Comparison of ENCODE assay signal across 7 mouse cellular contexts in genomic region chr8:71366771-71367528, GRCm38 (mm10). TPM values are rescaled to one million over a fixed set of nuclear protein-coding genes. Genes with fewer than 3 reads are reported as not detected.
A peak's percentile ranks its signal among the peaks of the same experiment; 100 is the strongest.
DNase-seq lines count a peak whose midpoint lies in the region; ATAC-seq lines count a peak whose summit lies in the region.

Gene Use1 (plus strand): TSS chr8:71366848.

- no peaks in the 10 kb centered on the region for H3K9me3 ChIP-seq in embryonic facial prominence, embryonic 10.5 days
- no peaks in the 10 kb centered on the region for H3K9me3 ChIP-seq in limb, embryonic 10.5 days (replicated peaks)
- H3K9me3 ChIP-seq in midbrain, embryonic 13.5 days, result no peaks in the 10 kb centered on the region

- H3K4me1 ChIP-seq in embryonic facial prominence, embryonic 10.5 days, result peaks cover 26% of the 10 kb centered on the region
- H3K4me1 ChIP-seq in limb, embryonic 10.5 days, result peaks cover 30% of the 10 kb centered on the region
- peaks cover 26% of the 10 kb centered on the region for H3K4me1 ChIP-seq in midbrain, embryonic 13.5 days (replicated peaks)

- H3K27me3 ChIP-seq in embryonic facial prominence, embryonic 10.5 days (replicated peaks; ENCODE audit: low read depth, poor library complexity, severe bottlenecking), result no peaks in the 10 kb centered on the region
- H3K27me3 ChIP-seq in limb, embryonic 10.5 days (ENCODE audit: low read depth, poor library complexity, severe bottlenecking), result no peaks in the 10 kb centered on the region
- H3K27me3 ChIP-seq in midbrain, embryonic 13.5 days, result no peaks in the 10 kb centered on the region

- peak; percentile 55 for ATAC-seq in granulocyte monocyte progenitor cell, adult 5-6 weeks (replicated peaks; ENCODE audit: poor library complexity, severe bottlenecking)
- peak; percentile 79 for ATAC-seq in midbrain, embryonic 13.5 days

- WGBS in embryonic facial prominence, embryonic 10.5 days, result under 1% methylated on average over 56 of the region's 56 CpGs
- WGBS in limb, embryonic 10.5 days, result under 1% methylated on average over 56 of the region's 56 CpGs
- WGBS in midbrain, embryonic 13.5 days, result under 1% methylated on average over 56 of the region's 56 CpGs

- H3K9ac ChIP-seq in midbrain, embryonic 13.5 days (replicated peaks), result peak within 1 kb of the TSS; percentile 65

- peak; percentile 95 for DNase-seq in adrenal gland, adult 8-10 months
- DNase-seq in embryonic facial prominence, embryonic 10.5 days (ENCODE audit: low spot score), result peak; percentile 91
- DNase-seq in kidney, adult 11 months, result peak; percentile 96
- peak; percentile 91 for DNase-seq in limb, embryonic 10.5 days (ENCODE audit: low spot score)
- DNase-seq in spleen, adult 12 weeks (ENCODE audit: low spot score), result peak; percentile 85

- H3K36me3 ChIP-seq in embryonic facial prominence, embryonic 10.5 days (replicated peaks), result peaks cover 13% of the 10 kb centered on the region
- peaks cover 19% of the 10 kb centered on the region for H3K36me3 ChIP-seq in limb, embryonic 10.5 days
- H3K36me3 ChIP-seq in midbrain, embryonic 13.5 days, result peaks cover 9% of the 10 kb centered on the region

- H3K27ac ChIP-seq in embryonic facial prominence, embryonic 10.5 days (replicated peaks), result peak within 1 kb of the TSS; percentile 92
- peak within 1 kb of the TSS; percentile 90 for H3K27ac ChIP-seq in limb, embryonic 10.5 days
- H3K27ac ChIP-seq in midbrain, embryonic 13.5 days, result peak within 1 kb of the TSS; percentile 91

- H3K4me2 ChIP-seq in midbrain, embryonic 13.5 days (replicated peaks), result peak within 1 kb of the TSS; percentile 73

- H3K4me3 ChIP-seq in embryonic facial prominence, embryonic 10.5 days, result peak within 1 kb of the TSS; percentile 77
- peak within 1 kb of the TSS; percentile 73 for H3K4me3 ChIP-seq in limb, embryonic 10.5 days
- peak within 1 kb of the TSS; percentile 64 for H3K4me3 ChIP-seq in midbrain, embryonic 13.5 days (replicated peaks)

RNA-seq across cellular contexts. Expression of gene Use1, which starts in this region (rescaled TPM):
- total RNA-seq in adrenal gland, adult 8-10 months (2022), result 100 to 1,000 TPM; 203 to 262 (median 232) TPM
- 83.1 and 84.3 TPM in 2 replicates for polyA plus RNA-seq in embryonic facial prominence, embryonic 10.5 days (2016; fragmentation: Nextera tagmentation; extraction: Ambion mirVana)
- 108 and 154 TPM in 2 replicates for total RNA-seq in granulocyte monocyte progenitor cell, adult 5-6 weeks (2014; fragmentation: Nextera tagmentation)
- total RNA-seq in granulocyte monocyte progenitor cell, adult 5-6 weeks (2017), result 140 and 156 TPM in 2 replicates
- 92.4 and 95.0 TPM in 2 replicates for polyA plus RNA-seq in limb, embryonic 10.5 days (2016; fragmentation: Nextera tagmentation; extraction: Ambion mirVana)
- polyA plus RNA-seq in midbrain, embryonic 13.5 days (2015; fragmentation: Nextera tagmentation; extraction: Ambion mirVana), result 108 and 109 TPM in 2 replicates

Comparison
In these comparisons a context has a peak if more than half of its experiments do, and no peak if none do; other contexts are left out.
1. Peak in every context shown above with its lines: DNase-seq, ATAC-seq, H3K4me3 ChIP-seq and H3K27ac ChIP-seq.